Mouse (Mus musculus) yolk sac, embryonic 10.5 days (tissue): ENCODE measurements around the gene Sema7a.

Source experiments
- DNase-seq: peaks from one replicate; pipeline ENCODE4 v3.0.0-alpha.2; 2017; ENCODE audit warnings: low spot score

Gene Sema7a

GRCm38 (mm10) chr9:58011027-58011426 lies 71.1 kb downstream of the Sema7a start:
- peak; percentile 33 for DNase-seq

- no peak for DNase-seq
Measured at GRCm38 (mm10) chr9:58011552-58011951, 71.6 kb downstream of the Sema7a start.
